Mouse (Mus musculus) bone marrow macrophage, adult 2 months (primary cell): ENCODE measurements around the gene Vmn1r169. TPM values are rescaled to one million over a fixed set of nuclear protein-coding genes. Genes with fewer than 3 reads are reported as not detected.
"Not testable (repeated sequence)": the region's sequence is repeated elsewhere in the genome, so short reads cannot be mapped to it uniquely, and the experiment has no call there.

ENCODE experiments used
- H3K27ac ChIP-seq: 2 replicates; pipeline ENCODE4 v1.5.1; 2012; ENCODE audit warnings: low read depth, low read length; ENCODE audit not compliant: insufficient read depth
- H3K4me1 ChIP-seq: 2 replicates; pipeline ENCODE4 v1.6.1; 2012; ENCODE audit warnings: low read length; ENCODE audit not compliant: control insufficient read depth, insufficient read depth
- H3K4me3 ChIP-seq: 2 replicates; pipeline ENCODE4 v1.5.1; 2012; ENCODE audit warnings: mild to moderate bottlenecking, low read length, moderate library complexity; ENCODE audit not compliant: insufficient read depth
- polyA plus RNA-seq: library from polyadenylated mRNA; stranded (reverse); fragments of >200 nt; gene quantifications from 2 replicates; pipeline ENCODE4 v1.2.4, GENCODE M21; 2012; ENCODE audit not compliant: missing spikeins, insufficient read depth, insufficient read length

Vmn1r169 gene
- not detected in 2 replicates for polyA plus RNA-seq

DNA sequence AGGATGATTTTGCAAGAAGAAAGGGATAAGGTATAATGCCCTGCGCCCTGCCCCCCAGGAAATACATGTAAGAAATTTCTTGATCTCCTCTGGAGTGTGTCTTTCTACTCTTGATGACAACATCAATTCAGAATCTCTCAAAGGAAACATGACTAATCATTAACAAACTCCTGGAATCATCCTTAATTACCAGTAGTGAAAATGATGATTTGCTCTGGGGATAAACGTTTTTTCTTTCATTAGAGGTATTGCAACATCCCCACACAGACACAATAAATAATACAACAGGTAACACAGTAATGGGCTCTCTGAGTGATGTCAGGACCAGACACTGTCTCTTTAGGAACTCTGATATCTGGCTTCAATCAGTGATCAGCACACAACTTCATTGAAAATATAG, at the start of gene Vmn1r169:
TSS of gene Vmn1r169 (plus strand) at position 301 of the 400 bp plus-strand sequence.
- H3K4me3 ChIP-seq, H3K27ac ChIP-seq, H3K4me1 ChIP-seq: not testable (repeated sequence)

DNA sequence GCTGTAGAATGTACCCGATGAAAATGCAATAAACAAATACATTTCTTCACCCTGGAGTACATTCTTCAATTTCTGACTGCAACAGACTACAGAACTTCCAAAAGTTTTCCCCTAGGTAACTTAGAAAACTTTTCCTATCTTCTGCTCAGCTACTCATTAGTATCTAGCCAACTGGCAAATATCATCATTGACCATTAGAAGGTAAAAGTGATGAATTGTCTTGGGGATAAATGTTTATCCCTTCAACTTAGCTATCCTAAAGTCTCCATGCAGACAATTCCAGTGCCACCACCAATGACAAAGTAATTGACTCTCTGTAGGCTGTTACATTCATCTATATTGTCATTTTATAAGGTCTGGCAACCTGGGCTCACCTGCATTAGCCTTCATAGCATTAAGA, 35.9 kb upstream of the Vmn1r169 start, which contains the start of gene Vmn1r168:
TSS of gene Vmn1r168 (plus strand) at position 301 of the 400 bp plus-strand sequence.
- H3K4me1 ChIP-seq, H3K4me3 ChIP-seq, H3K27ac ChIP-seq: not testable (repeated sequence)

DNA sequence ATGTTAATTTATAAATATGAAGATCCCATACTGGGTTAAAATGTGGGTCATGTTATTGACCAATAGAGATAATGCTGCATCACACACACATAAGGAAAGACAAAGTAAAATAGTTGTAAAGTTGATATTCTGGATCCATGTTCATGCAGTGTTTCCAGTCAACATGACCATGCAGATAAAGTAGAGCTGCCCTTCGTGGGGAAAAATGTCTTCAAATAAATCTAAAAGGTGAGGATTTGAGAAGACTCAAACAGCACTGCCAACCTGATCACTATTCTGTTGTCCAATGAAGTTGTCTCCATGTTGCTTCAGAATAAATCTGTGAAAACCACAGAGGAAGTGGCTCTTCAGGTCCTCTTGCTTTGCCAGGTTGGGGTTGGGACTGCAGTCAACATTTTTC, 30.5 kb downstream of the Vmn1r169 start, which contains the start of gene Vmn1r170:
TSS of gene Vmn1r170 (plus strand) at position 301 of the 400 bp plus-strand sequence.
- H3K27ac ChIP-seq, H3K4me1 ChIP-seq, H3K4me3 ChIP-seq: not testable (repeated sequence)

Other genes starting within 250 kb of the Vmn1r169 start
- gene Nlrp5, start 189.6 kb upstream of the Vmn1r169 start, polyA plus RNA-seq: not detected in 2 replicates
- gene Vmn1r167, start 68.3 kb upstream of the Vmn1r169 start, polyA plus RNA-seq: not detected in 2 replicates
- not detected in 2 replicates for gene Vmn1r168, start 35.8 kb upstream of the Vmn1r169 start, polyA plus RNA-seq
- gene Vmn1r170, start 30.6 kb downstream of the Vmn1r169 start, polyA plus RNA-seq: not detected in 2 replicates
- not detected in 2 replicates for gene Vmn1r171, start 55.2 kb downstream of the Vmn1r169 start, polyA plus RNA-seq
- not detected in 2 replicates for gene Vmn1r172, start 82.8 kb downstream of the Vmn1r169 start, polyA plus RNA-seq
- not detected in 2 replicates for gene Vmn1r173, start 125.2 kb downstream of the Vmn1r169 start, polyA plus RNA-seq
- 0.09 TPM in 1 of 2 replicates, not detected in the other for gene Vmn1r174, start 176.7 kb downstream of the Vmn1r169 start, polyA plus RNA-seq
- not detected in 2 replicates for gene Vmn1r175, start 235.1 kb downstream of the Vmn1r169 start, polyA plus RNA-seq